Mouse (Mus musculus) kidney, adult 2 months (tissue): ENCODE measurements around the gene Fbxo41. TPM values are rescaled to one million over a fixed set of nuclear protein-coding genes. Genes with fewer than 3 reads are reported as not detected.
A peak's percentile ranks its signal among the peaks of the same experiment; 100 is the strongest.

Source experiments
- DNase-seq: peaks from one replicate; pipeline ENCODE4 v3.0.0; 2021
- H3K27ac ChIP-seq: fragments of 200-500 bp; 2 replicates; pipeline ENCODE4 v1.5.1; 2012; ENCODE audit warnings: low read depth, low read length, control low read depth, inconsistent platforms; ENCODE audit not compliant: insufficient read depth
- H3K27me3 ChIP-seq: fragments of 200-500 bp; replicated peaks from 2 replicates; pipeline ENCODE4 v1.6.1; 2012; ENCODE audit warnings: mild to moderate bottlenecking, moderate library complexity, low read length, inconsistent platforms; ENCODE audit not compliant: control insufficient read depth, insufficient read depth
- H3K36me3 ChIP-seq: fragments of 200-500 bp; 2 replicates; pipeline ENCODE4 v1.6.1; 2012; ENCODE audit warnings: mild to moderate bottlenecking, moderate library complexity, low read length, inconsistent platforms; ENCODE audit not compliant: control insufficient read depth, insufficient read depth
- H3K4me1 ChIP-seq: fragments of 200-500 bp; 2 replicates; pipeline ENCODE4 v1.6.1; 2011; ENCODE audit warnings: low read length; ENCODE audit not compliant: control insufficient read depth, insufficient read depth
- H3K4me3 ChIP-seq: fragments of 200-500 bp; 2 replicates; pipeline ENCODE4 v1.5.1; 2011; ENCODE audit warnings: mild to moderate bottlenecking, low read depth, low read length, control low read depth; ENCODE audit not compliant: insufficient read depth
- CTCF ChIP-seq: fragments of 200-500 bp; conservative IDR thresholded peaks from 2 replicates; pipeline ENCODE4 v1.5.1; 2011; ENCODE audit warnings: low read depth, mild to moderate bottlenecking, control low read depth, low read length, moderate library complexity, mixed read lengths; ENCODE audit not compliant: insufficient read depth, insufficient read length
- POLR2A ChIP-seq: fragments of 200-500 bp; IDR thresholded peaks from one replicate; pipeline ENCODE4 v1.6.1; 2011; ENCODE audit warnings: low read depth, low read length, control low read depth
- WGBS: fragments of 180-500 bp; shearing (Covaris S2); methylation state at CpG from one replicate; pipeline ENCODE4 v1.1.7; 2018; 5-methylcytosine and 5-hydroxymethylcytosine counted together
- polyA plus RNA-seq: library from polyadenylated mRNA; depleted of rRNA; stranded (reverse); fragments of >200 nt; gene quantifications from 2 replicates; pipeline ENCODE4 v1.2.3, GENCODE M21; 2012; rRNA removed

The Fbxo41 gene
- polyA plus RNA-seq, 1 experiment, result 0.08 TPM

- DNase-seq, result peak; percentile 91
- Histone ChIP-seq H3K4me3 (peak within 1 kb of the TSS; percentile 87), H3K36me3 (no peaks in the 10 kb centered on the region), H3K27ac (no peak within 1 kb of the TSS), H3K4me1 (peaks cover 6% of the 10 kb centered on the region; the same call in 1 of the 2 replicates), H3K27me3 (no peaks in the 10 kb centered on the region)
- WGBS, result 1% methylated on average over 39 of the region's 39 CpGs
- TF ChIP-seq CTCF (no peak), POLR2A (no peak)
These were observed 70.9 kb downstream of the Fbxo41 start, which contains the start of gene Smyd5 for GRCm38 (mm10) chr6:85431842-85432431. TSS of gene Smyd5 (plus strand) at chr6:85431989.

- peaks cover 6% of the 10 kb centered on the region; the same call in 1 of the 2 replicates for H3K4me1 ChIP-seq
- H3K27me3 ChIP-seq, result no peaks in the 10 kb centered on the region
- 46% methylated on average over 8 of the region's 8 CpGs for WGBS
- no peak for DNase-seq
- peak overlapping the region; percentile 87 for H3K4me3 ChIP-seq
- H3K36me3 ChIP-seq, result no peaks in the 10 kb centered on the region
- no peak overlapping the region for H3K27ac ChIP-seq
- TF ChIP-seq CTCF (no peak), POLR2A (no peak)
These were observed 71.4 kb downstream of the Fbxo41 start for GRCm38 (mm10) chr6:85431274-85431841.

DNA sequence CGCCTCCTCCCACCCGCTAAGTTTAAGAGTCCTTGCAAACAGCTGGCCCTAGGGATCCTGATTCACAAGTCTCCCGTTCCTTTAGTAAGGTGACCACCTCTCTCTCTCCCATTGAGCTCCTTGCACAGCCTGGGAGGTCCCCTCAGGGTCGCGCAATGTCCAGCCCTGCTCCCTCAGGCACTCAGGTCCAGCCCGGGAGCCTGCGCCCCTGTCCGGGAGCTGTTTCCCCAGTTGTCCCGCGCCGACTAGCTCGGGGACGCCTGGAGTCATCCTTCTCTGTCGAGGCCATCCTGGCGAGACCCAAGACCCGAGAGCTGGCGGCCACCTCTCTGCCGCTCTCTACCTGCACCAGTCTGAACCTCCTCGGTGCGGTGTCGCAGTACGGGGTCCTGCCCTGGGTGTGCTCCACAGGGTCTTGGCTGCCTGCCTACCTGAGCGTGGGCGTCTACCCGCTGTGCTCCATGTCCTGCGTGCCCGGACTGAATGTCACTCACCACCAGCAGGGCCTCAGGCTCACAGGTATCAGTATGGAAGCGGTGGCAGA is 78.9 kb downstream of the Fbxo41 start, which contains the start of gene Noto:
Noto (plus strand) TSS at position 51 of the 544 bp plus-strand sequence.
- no peak within 1 kb of the TSS for H3K27ac ChIP-seq
- DNase-seq, result no peak
- 19% methylated on average over 28 of the region's 28 CpGs for WGBS
- TF ChIP-seq CTCF (no peak), POLR2A (no peak)
- H3K36me3 ChIP-seq, result no peaks in the 10 kb centered on the region
- H3K4me1 ChIP-seq, result no peaks in the 10 kb centered on the region
- H3K4me3 ChIP-seq, result no peak within 1 kb of the TSS
- H3K27me3 ChIP-seq, result no peaks in the 10 kb centered on the region

Other genes starting within 250 kb of the Fbxo41 start
- 23.6 and 25.8 TPM in 2 replicates for gene Sfxn5, start 169.6 kb downstream of the Fbxo41 start, polyA plus RNA-seq
- gene Rab11fip5, start 128.4 kb downstream of the Fbxo41 start, polyA plus RNA-seq, result 56.8 and 63.6 TPM in 2 replicates
- gene Noto, start 79.1 kb downstream of the Fbxo41 start, polyA plus RNA-seq, result not detected in 2 replicates
- 16.4 and 18.8 TPM in 2 replicates for gene Smyd5, start 71.0 kb downstream of the Fbxo41 start, polyA plus RNA-seq
- gene Cct7, start 51.5 kb downstream of the Fbxo41 start, polyA plus RNA-seq, result 104 and 117 TPM in 2 replicates
- 23.1 and 27.7 TPM in 2 replicates for gene Pradc1, start 51.0 kb downstream of the Fbxo41 start, polyA plus RNA-seq
- not detected in 2 replicates for gene Egr4, start 10.6 kb upstream of the Fbxo41 start, polyA plus RNA-seq
- gene Alms1, start 84.5 kb upstream of the Fbxo41 start, polyA plus RNA-seq, result 0.63 and 0.68 TPM in 2 replicates
- gene Nat8f7, start 210.2 kb upstream of the Fbxo41 start, polyA plus RNA-seq, result 228 and 241 TPM in 2 replicates